Mouse (Mus musculus) bone marrow, adult 2 months (tissue): ENCODE results near the gene Gm21093. TPM values are rescaled to one million over a fixed set of nuclear protein-coding genes. Genes with fewer than 3 reads are reported as not detected.
"Not testable (repeated sequence)": the region's sequence is repeated elsewhere in the genome, so short reads cannot be mapped to it uniquely, and the experiment has no call there.

ENCODE experiments used
- H3K27ac ChIP-seq: fragments of 200-500 bp; 2 replicates; pipeline ENCODE4 v1.5.1; 2012; ENCODE audit warnings: low read depth, mild to moderate bottlenecking, control low read depth, inconsistent platforms, low read length; ENCODE audit not compliant: control insufficient read depth, poor library complexity, insufficient read depth
- H3K4me1 ChIP-seq: fragments of 200-500 bp; 2 replicates; pipeline ENCODE4 v1.6.1; 2011; ENCODE audit warnings: low read length; ENCODE audit not compliant: control insufficient read depth, insufficient read depth
- H3K4me3 ChIP-seq: fragments of 200-500 bp; replicated peaks from 2 replicates; pipeline ENCODE3; 2011; ENCODE audit warnings: mild to moderate bottlenecking, low read depth, low read length, control low read depth; ENCODE audit not compliant: control insufficient read depth
- WGBS: fragments of 180-500 bp; shearing (Covaris S2); methylation state at CpG from one replicate; pipeline ENCODE4 v1.1.7; 2018; 5-methylcytosine and 5-hydroxymethylcytosine counted together
- polyA plus RNA-seq: library from polyadenylated mRNA; stranded (reverse); fragments of >200 nt; gene quantifications from 2 replicates; pipeline ENCODE4 v1.2.4, GENCODE M21; 2011; ENCODE audit warnings: low replicate concordance; ENCODE audit not compliant: missing spikeins, insufficient read depth, insufficient read length

Gm21093 gene
- not detected in 2 replicates for polyA plus RNA-seq

GRCm38 (mm10) chr4:42034626-42035025 is at the start of gene Gm21093:
Gene Gm21093, minus strand, starts transcription at chr4:42034726.
- not testable (repeated sequence) for H3K4me3 ChIP-seq, H3K4me1 ChIP-seq, H3K27ac ChIP-seq
- no CpG with 5 or more reads among the region's 8 CpGs for WGBS

Other genes starting within 250 kb of the Gm21093 start
- gene Gm21541, start 131.1 kb downstream of the Gm21093 start, polyA plus RNA-seq = not detected in 2 replicates
- gene Gm20878, start 93.2 kb downstream of the Gm21093 start, polyA plus RNA-seq = 3.8 and 6.1 TPM in 2 replicates
- 0.45 TPM in 1 of 2 replicates, not detected in the other for gene Fam205a4, start 68.7 kb downstream of the Gm21093 start, polyA plus RNA-seq
- not detected in 2 replicates for gene Gm3893, start 56.5 kb upstream of the Gm21093 start, polyA plus RNA-seq
- gene Gm13304, start 80.1 kb upstream of the Gm21093 start, polyA plus RNA-seq = not detected in 2 replicates
- gene Gm13306, start 118.7 kb upstream of the Gm21093 start, polyA plus RNA-seq = not detected in 2 replicates
- gene Gm13305, start 133.9 kb upstream of the Gm21093 start, polyA plus RNA-seq = 1.2 TPM in 1 of 2 replicates, not detected in the other
- gene Gm10600, start 205.9 kb upstream of the Gm21093 start, polyA plus RNA-seq = not detected in 2 replicates
- not detected in 2 replicates for gene Ccl21b, start 221.0 kb upstream of the Gm21093 start, polyA plus RNA-seq